Mouse (Mus musculus): ENCODE measurements at regions not wholly inside any gene's neighbourhood (a gene's known extent, or its start where the extent isn't known, plus 50 kb on each side); places are given as distances from the start of the nearest gene placed in this dataset.

DNA sequence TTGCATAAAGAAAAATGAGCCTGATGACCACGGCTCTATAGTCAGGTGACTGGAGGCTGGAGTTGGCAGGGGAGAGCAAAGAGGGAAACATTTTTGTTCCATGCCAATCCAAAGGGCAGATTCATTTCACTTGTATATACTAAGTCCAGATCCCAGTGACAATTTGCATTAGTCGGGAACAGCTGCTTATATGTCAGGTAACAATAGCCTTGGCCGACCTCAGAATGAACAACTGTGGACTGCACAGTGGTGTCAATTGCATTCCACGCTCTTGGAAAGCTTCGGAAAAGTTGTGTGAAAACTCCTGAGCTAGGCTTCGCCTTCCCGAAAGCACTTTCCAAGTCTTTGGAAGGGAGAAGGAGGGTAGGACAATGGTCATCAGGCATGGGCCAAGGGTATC, 419.8 kb upstream of the Smarca2 start:
- TF ChIP-seq CTCF (IDR thresholded peaks at IDR 0.05; ENCODE audit: insufficient read depth, low read length): no peak
- TF ChIP-seq POLR2A (IDR thresholded peaks at IDR 0.05; ENCODE audit: borderline replicate concordance, extremely low read depth, low read depth, low read length): no peak

Data from lung, adult 2 months (tissue).